Mouse (Mus musculus) thymus, adult 2 months (tissue): ENCODE results near the gene Igbp1b.

Source experiments
- CTCF ChIP-seq: fragments of 200-500 bp; IDR thresholded peaks from 2 replicates; pipeline ENCODE4 v1.5.1; 2012; ENCODE audit warnings: mild to moderate bottlenecking, control low read depth, low read length, moderate library complexity, borderline replicate concordance; ENCODE audit not compliant: control insufficient read depth, poor library complexity, insufficient read depth; ENCODE audit errors: extremely low read depth
- POLR2A ChIP-seq: fragments of 200-500 bp; IDR thresholded peaks from 2 replicates; pipeline ENCODE4 v1.6.1; 2012; ENCODE audit warnings: mild to moderate bottlenecking, low read length, control low read depth, moderate library complexity; ENCODE audit not compliant: control insufficient read depth, poor library complexity, insufficient read depth; ENCODE audit errors: extremely low read depth

- TF ChIP-seq CTCF = no peak
- TF ChIP-seq POLR2A = no peak
Observed at GRCm38 (mm10) chr6:138658516-138658915, at the start of gene Igbp1b.
